Mouse (Mus musculus): ENCODE measurements around the gene Slc45a3.

- TF ChIP-seq POLR2A (IDR thresholded peaks at IDR 0.05; ENCODE audit: control insufficient read depth, low read depth, low read length) = no peak
- no peak for TF ChIP-seq CTCF (IDR thresholded peaks at IDR 0.05; ENCODE audit: control insufficient read depth, insufficient read depth, insufficient replicate concordance, low read depth, low read length)
These were observed 26.7 kb downstream of the Slc45a3 start for GRCm38 (mm10) chr1:131989476-131989875.
